Mouse (Mus musculus): Measurements from ENCODE around the gene Sncb. TPM values are rescaled to one million over a fixed set of nuclear protein-coding genes. Genes with fewer than 3 reads are reported as not detected.
A peak's percentile ranks its signal among the peaks of the same experiment; 100 is the strongest.

The Sncb gene
- polyA plus RNA-seq (2015; fragmentation: Nextera tagmentation; extraction: Ambion mirVana): 0.29 and 0.61 TPM in 2 replicates

- Histone ChIP-seq H3K36me3 (ENCODE audit: control insufficient read depth, insufficient read depth, low read length) (no peaks in the 10 kb centered on the region), H3K27me3 (ENCODE audit: control insufficient read depth, insufficient read depth, low read length) (peaks cover 10% of the 10 kb centered on the region; the same call in 1 of the 2 replicates), H3K4me2 (replicated peaks; ENCODE audit: low read depth) (peak within 1 kb of the TSS; percentile 37), H3K9ac (ENCODE audit: low read length) (no peak within 1 kb of the TSS), H3K4me1 (replicated peaks; ENCODE audit: control insufficient read depth, insufficient read depth) (no peaks in the 10 kb centered on the region), H3K9me3 (ENCODE audit: control insufficient read depth, low read length) (no peaks in the 10 kb centered on the region), H3K27ac (replicated peaks) (no peak within 1 kb of the TSS), H3K4me3 (ENCODE audit: low read depth, low read length) (peak within 1 kb of the TSS; percentile 2; the same call in 1 of the 2 replicates)
- peak; percentile 45; the same call in 1 of the 2 replicates for ATAC-seq (ENCODE audit: low FRiP score, low TSS enrichment)
- peak; percentile 68 for DNase-seq (ENCODE audit: low spot score)
- peak; percentile 80 for TF ChIP-seq CTCF (IDR thresholded peaks at IDR 0.05; ENCODE audit: low read depth)
- no peak for TF ChIP-seq EP300 (optimal IDR thresholded peaks at IDR 0.05)
- 2% methylated on average over 35 of the region's 35 CpGs for WGBS
Measured at GRCm38 (mm10) chr13:54766192-54766768, at the start of gene Sncb. Gene Sncb (minus strand): TSS chr13:54766595.

GRCm38 (mm10) chr13:54813381-54813780, 47.0 kb upstream of the Sncb start:
- ATAC-seq (ENCODE audit: low FRiP score, low TSS enrichment) (no peak), DNase-seq (ENCODE audit: low spot score) (no peak)
- H3K9me3 ChIP-seq (ENCODE audit: control insufficient read depth, low read length): no peaks in the 10 kb centered on the region
- H3K27ac ChIP-seq (replicated peaks): no peak overlapping the region
- 72% methylated on average over 9 of the region's 9 CpGs for WGBS
- TF ChIP-seq CTCF (IDR thresholded peaks at IDR 0.05; ENCODE audit: low read depth) (no peak), EP300 (optimal IDR thresholded peaks at IDR 0.05) (no peak)
- no peak overlapping the region for H3K4me2 ChIP-seq (replicated peaks; ENCODE audit: low read depth)
- no peak overlapping the region for H3K9ac ChIP-seq (ENCODE audit: low read length)
- no peak overlapping the region for H3K4me3 ChIP-seq (ENCODE audit: low read depth, low read length)
- no peaks in the 10 kb centered on the region for H3K27me3 ChIP-seq (ENCODE audit: control insufficient read depth, insufficient read depth, low read length)
- no peaks in the 10 kb centered on the region for H3K36me3 ChIP-seq (ENCODE audit: control insufficient read depth, insufficient read depth, low read length)
- H3K4me1 ChIP-seq (replicated peaks; ENCODE audit: control insufficient read depth, insufficient read depth): no peaks in the 10 kb centered on the region

GRCm38 (mm10) chr13:54811476-54811875, 45.1 kb upstream of the Sncb start:
- H3K4me2 ChIP-seq (replicated peaks; ENCODE audit: low read depth): no peak overlapping the region
- ATAC-seq (ENCODE audit: low FRiP score, low TSS enrichment) (no peak), DNase-seq (ENCODE audit: low spot score) (no peak)
- no peak overlapping the region for H3K9ac ChIP-seq (ENCODE audit: low read length)
- H3K4me3 ChIP-seq (ENCODE audit: low read depth, low read length): no peak overlapping the region
- H3K9me3 ChIP-seq (ENCODE audit: control insufficient read depth, low read length): no peaks in the 10 kb centered on the region
- 59% methylated on average over 7 of the region's 7 CpGs for WGBS
- H3K27ac ChIP-seq (replicated peaks): no peak overlapping the region
- no peaks in the 10 kb centered on the region for H3K4me1 ChIP-seq (replicated peaks; ENCODE audit: control insufficient read depth, insufficient read depth)
- H3K27me3 ChIP-seq (ENCODE audit: control insufficient read depth, insufficient read depth, low read length): no peaks in the 10 kb centered on the region
- H3K36me3 ChIP-seq (ENCODE audit: control insufficient read depth, insufficient read depth, low read length): no peaks in the 10 kb centered on the region
- TF ChIP-seq EP300 (optimal IDR thresholded peaks at IDR 0.05) (no peak), CTCF (IDR thresholded peaks at IDR 0.05; ENCODE audit: low read depth) (no peak)

GRCm38 (mm10) chr13:54808067-54808466, 41.7 kb upstream of the Sncb start:
- Histone ChIP-seq H3K4me2 (replicated peaks; ENCODE audit: low read depth) (no peak overlapping the region), H3K27ac (replicated peaks) (no peak overlapping the region), H3K4me3 (ENCODE audit: low read depth, low read length) (no peak overlapping the region), H3K9ac (ENCODE audit: low read length) (no peak overlapping the region), H3K36me3 (ENCODE audit: control insufficient read depth, insufficient read depth, low read length) (no peaks in the 10 kb centered on the region), H3K9me3 (ENCODE audit: control insufficient read depth, low read length) (no peaks in the 10 kb centered on the region), H3K27me3 (ENCODE audit: control insufficient read depth, insufficient read depth, low read length) (no peaks in the 10 kb centered on the region), H3K4me1 (replicated peaks; ENCODE audit: control insufficient read depth, insufficient read depth) (no peaks in the 10 kb centered on the region)
- ATAC-seq (ENCODE audit: low FRiP score, low TSS enrichment) (no peak), DNase-seq (ENCODE audit: low spot score) (no peak)
- TF ChIP-seq EP300 (optimal IDR thresholded peaks at IDR 0.05): no peak
- no peak for TF ChIP-seq CTCF (IDR thresholded peaks at IDR 0.05; ENCODE audit: low read depth)
- WGBS: 73% methylated on average over 12 of the region's 12 CpGs

GRCm38 (mm10) chr13:54806434-54806976, 40.1 kb upstream of the Sncb start:
- peak; percentile 18; the same call in 1 of the 2 replicates for ATAC-seq (ENCODE audit: low FRiP score, low TSS enrichment)
- no peak overlapping the region for H3K4me3 ChIP-seq (ENCODE audit: low read depth, low read length)
- no peaks in the 10 kb centered on the region for H3K4me1 ChIP-seq (replicated peaks; ENCODE audit: control insufficient read depth, insufficient read depth)
- TF ChIP-seq CTCF (IDR thresholded peaks at IDR 0.05; ENCODE audit: low read depth) (no peak), EP300 (optimal IDR thresholded peaks at IDR 0.05) (no peak)
- no peak for DNase-seq (ENCODE audit: low spot score)
- no peaks in the 10 kb centered on the region for H3K9me3 ChIP-seq (ENCODE audit: control insufficient read depth, low read length)
- no peaks in the 10 kb centered on the region for H3K36me3 ChIP-seq (ENCODE audit: control insufficient read depth, insufficient read depth, low read length)
- H3K27me3 ChIP-seq (ENCODE audit: control insufficient read depth, insufficient read depth, low read length): no peaks in the 10 kb centered on the region
- H3K27ac ChIP-seq (replicated peaks): no peak overlapping the region
- WGBS: 44% methylated on average over 13 of the region's 13 CpGs
- no peak overlapping the region for H3K9ac ChIP-seq (ENCODE audit: low read length)
- H3K4me2 ChIP-seq (replicated peaks; ENCODE audit: low read depth): no peak overlapping the region

- Histone ChIP-seq H3K4me1 (replicated peaks; ENCODE audit: control insufficient read depth, insufficient read depth) (no peaks in the 10 kb centered on the region), H3K4me2 (replicated peaks; ENCODE audit: low read depth) (no peak overlapping the region), H3K27ac (replicated peaks) (no peak overlapping the region), H3K36me3 (ENCODE audit: control insufficient read depth, insufficient read depth, low read length) (no peaks in the 10 kb centered on the region), H3K9ac (ENCODE audit: low read length) (no peak overlapping the region), H3K4me3 (ENCODE audit: low read depth, low read length) (no peak overlapping the region), H3K9me3 (ENCODE audit: control insufficient read depth, low read length) (no peaks in the 10 kb centered on the region), H3K27me3 (ENCODE audit: control insufficient read depth, insufficient read depth, low read length) (no peaks in the 10 kb centered on the region)
- 36% methylated on average over 21 of the region's 21 CpGs for WGBS
- peak; percentile 18; the same call in 1 of the 2 replicates for ATAC-seq (ENCODE audit: low FRiP score, low TSS enrichment)
- DNase-seq (ENCODE audit: low spot score): no peak
- TF ChIP-seq CTCF (IDR thresholded peaks at IDR 0.05; ENCODE audit: low read depth) (peak; percentile 64), EP300 (optimal IDR thresholded peaks at IDR 0.05) (no peak)
Measured at GRCm38 (mm10) chr13:54805134-54805838, 38.9 kb upstream of the Sncb start.
